Mouse (Mus musculus) left cerebral cortex, postnatal 36 days (tissue): Measurements from ENCODE around the gene Adamts7. TPM values are rescaled to one million over a fixed set of nuclear protein-coding genes. Genes with fewer than 3 reads are reported as not detected.

Experiments used
- DNase-seq, 2 experiments: peaks; one replicate each; pipeline ENCODE4 v3.0.0; 2021 to 2022; ENCODE audit warnings: low spot score in 2 of 2, mixed read lengths in 1 of 2
- intact Hi-C: fragments of 180-260 bp; cut with DNase I; formaldehyde crosslinking; loops from one replicate; pipeline ENCODE4 v1.15.1; 2025
- total RNA-seq, 2 experiments: library from RNA; stranded (reverse); gene quantifications; 2 replicates each; pipeline ENCODE4 v1.2.3; 2021

Gene Adamts7
- total RNA-seq, 2 experiments from 2014 or later, result 0.30 to 0.43 TPM

DNA sequence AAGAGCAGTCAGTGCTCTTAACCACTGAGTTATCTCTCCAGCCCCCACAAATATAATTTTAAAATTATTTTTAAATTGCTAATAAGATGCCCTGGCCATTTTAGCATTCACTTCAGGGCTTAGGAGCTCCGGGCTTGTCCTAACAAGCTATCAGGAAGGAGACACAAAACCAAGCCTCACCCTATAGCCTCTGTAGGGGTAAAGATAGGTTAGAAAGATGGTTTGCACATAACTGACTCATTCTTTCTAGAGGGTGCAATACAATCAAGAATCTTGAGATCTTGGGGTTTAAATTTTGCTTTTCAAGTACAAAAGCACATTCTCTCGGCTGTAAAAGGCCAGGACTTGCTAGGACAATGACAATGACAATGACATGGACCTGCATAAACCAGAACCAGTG, 86.2 kb downstream of the Adamts7 start:
- intact Hi-C loops, result no loop called here
- no peak for DNase-seq

DNA sequence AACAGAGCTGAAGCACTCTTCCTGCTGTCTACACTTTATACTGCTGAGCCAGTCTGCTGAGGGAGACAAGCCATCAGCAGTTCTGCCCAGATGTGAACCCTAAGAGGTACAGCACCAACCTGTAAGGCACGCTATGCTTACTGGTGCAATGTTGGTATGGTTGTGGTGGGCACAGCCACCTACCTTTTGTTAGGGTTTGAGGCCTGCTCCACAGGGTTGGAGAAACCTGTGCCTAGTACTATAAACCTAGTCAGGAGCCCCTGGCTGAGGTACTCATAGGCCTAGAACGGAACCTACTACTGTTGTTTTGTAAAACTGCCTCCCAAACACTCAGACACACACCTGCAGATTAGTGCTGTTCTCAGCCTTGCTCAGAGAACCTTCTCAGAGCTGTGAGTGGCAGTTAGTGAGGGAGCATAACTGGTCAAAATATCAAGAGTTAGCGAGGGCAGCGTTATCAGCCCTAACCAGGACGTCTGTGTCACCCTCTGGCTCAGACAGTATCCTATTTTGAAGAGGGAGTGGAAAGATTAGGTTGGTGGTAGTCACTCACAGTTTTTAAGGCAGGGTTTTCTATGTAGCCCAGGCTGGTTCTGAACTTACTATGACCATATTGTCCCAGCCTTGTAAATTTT, 87.4 kb downstream of the Adamts7 start:
- intact Hi-C loops, result no loop called here

DNA sequence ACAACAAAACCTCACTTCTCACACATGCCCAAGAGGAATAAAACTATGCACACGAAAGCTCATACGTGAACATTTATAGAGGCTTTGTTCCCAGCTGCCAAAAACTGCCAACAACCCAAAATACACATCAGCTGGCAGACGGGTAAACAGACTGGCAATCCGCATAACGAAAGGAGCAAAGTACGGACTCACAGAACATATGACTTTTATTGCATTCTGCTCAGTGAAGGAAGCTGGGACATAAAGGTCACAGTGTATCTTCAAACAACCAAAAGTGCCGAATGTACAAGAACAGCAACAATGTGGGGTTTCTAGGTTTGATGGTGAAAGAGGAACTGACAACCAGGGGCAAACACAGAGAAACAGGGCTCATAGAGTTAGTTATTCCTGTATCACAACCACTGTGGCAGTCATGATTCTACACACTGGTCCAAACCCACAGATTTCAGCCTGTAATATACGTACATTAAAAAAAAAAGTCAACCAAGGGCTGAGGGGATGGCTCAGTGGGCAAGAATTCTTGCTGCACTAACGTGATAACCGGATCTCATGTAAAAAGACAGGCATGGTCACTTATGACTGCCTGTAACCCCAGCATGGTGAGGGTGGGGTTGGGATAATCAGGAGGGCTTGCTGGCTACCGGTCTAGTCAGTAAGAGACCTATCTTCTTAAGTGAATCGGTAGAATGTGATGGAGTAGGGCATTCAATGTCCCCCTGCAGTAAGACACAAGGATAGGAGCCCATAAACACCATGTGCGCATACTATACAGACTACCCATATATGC, 88.3 kb downstream of the Adamts7 start:
- intact Hi-C loops, result no loop called here
- DNase-seq, result no peak

More for the DNA sequence above, 87.4 kb downstream of the Adamts7 start:
- DNase-seq, result no peak

DNA sequence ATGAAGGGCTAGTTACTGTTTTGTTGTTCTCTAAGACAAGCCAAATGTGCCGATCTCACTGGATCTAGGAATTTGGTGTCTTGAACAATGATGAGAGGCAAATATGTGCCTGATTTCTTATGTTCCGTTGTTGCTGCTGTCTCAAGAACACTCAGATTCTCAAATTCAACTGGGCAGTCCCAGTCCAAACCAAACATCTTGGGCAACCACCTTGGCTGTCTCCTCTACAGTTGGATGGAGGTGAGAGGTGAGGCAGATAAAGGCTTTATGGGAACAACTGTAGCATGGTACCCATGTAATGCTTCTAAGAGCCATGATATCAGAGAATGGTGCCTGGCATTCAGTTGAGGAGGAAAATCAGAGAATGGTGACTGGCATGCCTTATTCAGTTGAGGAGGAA, 90.3 kb downstream of the Adamts7 start:
- intact Hi-C loops, result no loop called here
- no peak for DNase-seq

DNA sequence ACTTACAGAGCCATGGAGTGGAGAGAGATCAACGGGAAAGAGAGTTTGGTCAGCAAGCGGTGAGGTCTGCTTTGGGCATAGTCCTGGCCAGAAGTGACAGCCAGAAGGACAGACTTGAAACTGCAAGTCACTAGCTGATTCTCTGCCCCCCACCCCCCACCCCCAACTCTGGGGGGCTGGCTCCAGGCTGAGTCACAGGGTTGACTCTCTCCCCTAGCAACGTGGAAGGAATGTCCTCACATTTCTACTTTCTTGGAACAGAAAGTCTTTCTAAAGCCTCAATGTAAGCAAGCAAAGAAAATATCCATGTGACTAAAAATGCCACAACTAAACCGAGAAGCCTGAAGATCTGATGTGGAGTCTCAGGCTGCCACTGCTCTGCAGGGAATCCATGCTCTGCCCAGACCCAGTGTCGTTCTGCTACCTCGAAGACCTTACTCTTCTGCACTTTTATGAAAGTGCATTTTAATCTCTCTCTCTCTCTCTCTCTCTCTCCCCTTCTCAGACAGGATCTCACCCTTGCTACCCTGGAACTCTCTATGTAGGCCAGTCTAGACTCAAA, 93.1 kb downstream of the Adamts7 start:
- intact Hi-C loops, result no loop called here

DNA sequence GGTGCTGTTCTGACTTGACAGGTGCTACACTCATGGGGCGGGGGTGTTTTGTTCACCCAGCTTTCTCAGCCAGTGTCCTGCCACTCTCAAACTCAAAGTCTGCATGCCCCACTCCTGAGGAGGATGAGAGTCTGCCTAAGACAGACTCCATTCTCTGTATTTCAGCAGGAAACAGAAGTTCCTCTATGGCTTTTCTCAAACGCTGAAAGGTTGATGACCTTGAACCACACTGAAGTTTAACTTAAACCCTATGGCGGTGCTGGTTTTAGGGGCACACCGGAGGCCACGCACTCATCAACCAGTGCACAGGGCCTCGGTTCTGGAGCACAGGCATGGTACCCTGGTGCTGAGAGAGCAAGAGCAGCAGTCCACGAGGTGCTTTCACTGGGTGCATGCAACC, 94.4 kb downstream of the Adamts7 start:
- intact Hi-C loops, result no loop called here
- no peak for DNase-seq

More for the DNA sequence above, 93.1 kb downstream of the Adamts7 start:
- DNase-seq, result no peak

Other genes with a start within 250 kb of the Adamts7 start
- 10 to 100 TPM; 13.1 to 17.8 TPM for gene Ctsh, start 108.9 kb upstream of the Adamts7 start, total RNA-seq
- 100 to 1,000 TPM; 412 to 425 TPM for gene Morf4l1, start 48.3 kb upstream of the Adamts7 start, total RNA-seq
- gene Tbc1d2b, start 107.7 kb downstream of the Adamts7 start, total RNA-seq, result 10 to 100 TPM in 1 of 2 experiments, 1 to 10 TPM in 1; 9.9 to 13.5 TPM